Mouse (Mus musculus) kidney, postnatal 4 days (tissue): Measurements from ENCODE around the gene Cfap126.
"Not testable (repeated sequence)": the region's sequence is repeated elsewhere in the genome, so short reads cannot be mapped to it uniquely, and the experiment has no call there.

Experiments used
- DNase-seq, 2 experiments: peaks; one replicate each; pipeline ENCODE4 v3.0.0; 2021; ENCODE audit warnings: mixed read lengths in 2 of 2

Cfap126 gene

GRCm38 (mm10) chr1:171113873-171114299, at the start of gene Cfap126:
Cfap126 (plus strand) TSS chr1:171113918.
- DNase-seq = peak; percentile 78 to 86

- peak; percentile 85 to 92 for DNase-seq
These were observed 49.1 kb upstream of the Cfap126 start, which contains the start of gene Fcgr3 for GRCm38 (mm10) chr1:171064491-171065242. Fcgr3 (minus strand) TSS chr1:171064935.

GRCm38 (mm10) chr1:171065243-171065587, 48.5 kb upstream of the Cfap126 start:
- DNase-seq = peak; percentile 78 to 84

GRCm38 (mm10) chr1:171065768-171066167, 48.0 kb upstream of the Cfap126 start:
- peak; percentile 45 to 67 for DNase-seq

- DNase-seq = peak in 1 of 2 experiments; percentile 8
These were observed 47.1 kb upstream of the Cfap126 start for GRCm38 (mm10) chr1:171066583-171066982.

GRCm38 (mm10) chr1:171067928-171068327, 45.8 kb upstream of the Cfap126 start:
- not testable (repeated sequence) for DNase-seq

- DNase-seq = peak; percentile 22 to 35
These were observed 44.2 kb upstream of the Cfap126 start for GRCm38 (mm10) chr1:171069508-171069907.

- not testable (repeated sequence) for DNase-seq
These were observed 42.8 kb upstream of the Cfap126 start for GRCm38 (mm10) chr1:171070879-171071278.

- not testable (repeated sequence) for DNase-seq
These were observed 42.0 kb upstream of the Cfap126 start for GRCm38 (mm10) chr1:171071726-171072125.

- DNase-seq = not testable (repeated sequence)
These were observed 41.5 kb upstream of the Cfap126 start for GRCm38 (mm10) chr1:171072217-171072616.

GRCm38 (mm10) chr1:171074283-171074682, 39.4 kb upstream of the Cfap126 start:
- peak in 1 of 2 experiments; percentile 35 for DNase-seq

GRCm38 (mm10) chr1:171076176-171076575, 37.5 kb upstream of the Cfap126 start:
- not testable (repeated sequence) for DNase-seq

- DNase-seq = not testable (repeated sequence)
These were observed 36.5 kb upstream of the Cfap126 start for GRCm38 (mm10) chr1:171077192-171077591.

- DNase-seq = peak; percentile 53 to 64
These were observed 35.8 kb upstream of the Cfap126 start for GRCm38 (mm10) chr1:171077955-171078354.

- DNase-seq = not testable (repeated sequence)
These were observed 35.3 kb upstream of the Cfap126 start for GRCm38 (mm10) chr1:171078419-171078818.

- DNase-seq = not testable (repeated sequence)
These were observed 34.4 kb upstream of the Cfap126 start for GRCm38 (mm10) chr1:171079345-171079744.

GRCm38 (mm10) chr1:171079825-171080224, 33.9 kb upstream of the Cfap126 start:
- not testable (repeated sequence) for DNase-seq

GRCm38 (mm10) chr1:171081512-171082231, 32.0 kb upstream of the Cfap126 start:
- not testable (repeated sequence) for DNase-seq

- no peak for DNase-seq
These were observed 28.0 kb upstream of the Cfap126 start for GRCm38 (mm10) chr1:171085718-171086117.

- peak in 1 of 2 experiments; percentile 61 for DNase-seq
These were observed 25.4 kb upstream of the Cfap126 start for GRCm38 (mm10) chr1:171088237-171088869.

GRCm38 (mm10) chr1:171089891-171090290, 23.8 kb upstream of the Cfap126 start:
- DNase-seq = no peak

GRCm38 (mm10) chr1:171090761-171091160, 23.0 kb upstream of the Cfap126 start:
- no peak for DNase-seq

GRCm38 (mm10) chr1:171094424-171094823, 19.3 kb upstream of the Cfap126 start:
- DNase-seq = no peak
